Mouse (Mus musculus): ENCODE results near the gene Atxn3.

Gene Atxn3

GRCm38 (mm10) chr12:101891066-101891465, 67.0 kb downstream of the Atxn3 start:
- no peak for DNase-seq (ENCODE audit: low spot score in 2 of 2)

- no peak for DNase-seq (ENCODE audit: low spot score in 2 of 2)
Observed at GRCm38 (mm10) chr12:101889351-101889750, 68.7 kb downstream of the Atxn3 start.

GRCm38 (mm10) chr12:101888312-101888711, 69.7 kb downstream of the Atxn3 start:
- DNase-seq (ENCODE audit: low spot score in 2 of 2): no peak

- no peak for DNase-seq (ENCODE audit: low spot score in 2 of 2)
Observed at GRCm38 (mm10) chr12:101884926-101885325, 73.1 kb downstream of the Atxn3 start.

GRCm38 (mm10) chr12:101876374-101876773, 81.7 kb downstream of the Atxn3 start:
- no peak for DNase-seq (ENCODE audit: low spot score in 2 of 2)

- no peak for DNase-seq (ENCODE audit: low spot score in 2 of 2)
Observed at GRCm38 (mm10) chr12:101875107-101875506, 82.9 kb downstream of the Atxn3 start.
